Mouse (Mus musculus): Measurements from ENCODE around the gene Ppt1. TPM values are rescaled to one million over a fixed set of nuclear protein-coding genes. Genes with fewer than 3 reads are reported as not detected.
"Not testable (repeated sequence)": the region's sequence is repeated elsewhere in the genome, so short reads cannot be mapped to it uniquely, and the experiment has no call there.

Ppt1 gene
- 60.6 and 60.7 TPM in 2 replicates for polyA plus RNA-seq (2016; fragmentation: Nextera tagmentation; extraction: Ambion mirVana)

DNA sequence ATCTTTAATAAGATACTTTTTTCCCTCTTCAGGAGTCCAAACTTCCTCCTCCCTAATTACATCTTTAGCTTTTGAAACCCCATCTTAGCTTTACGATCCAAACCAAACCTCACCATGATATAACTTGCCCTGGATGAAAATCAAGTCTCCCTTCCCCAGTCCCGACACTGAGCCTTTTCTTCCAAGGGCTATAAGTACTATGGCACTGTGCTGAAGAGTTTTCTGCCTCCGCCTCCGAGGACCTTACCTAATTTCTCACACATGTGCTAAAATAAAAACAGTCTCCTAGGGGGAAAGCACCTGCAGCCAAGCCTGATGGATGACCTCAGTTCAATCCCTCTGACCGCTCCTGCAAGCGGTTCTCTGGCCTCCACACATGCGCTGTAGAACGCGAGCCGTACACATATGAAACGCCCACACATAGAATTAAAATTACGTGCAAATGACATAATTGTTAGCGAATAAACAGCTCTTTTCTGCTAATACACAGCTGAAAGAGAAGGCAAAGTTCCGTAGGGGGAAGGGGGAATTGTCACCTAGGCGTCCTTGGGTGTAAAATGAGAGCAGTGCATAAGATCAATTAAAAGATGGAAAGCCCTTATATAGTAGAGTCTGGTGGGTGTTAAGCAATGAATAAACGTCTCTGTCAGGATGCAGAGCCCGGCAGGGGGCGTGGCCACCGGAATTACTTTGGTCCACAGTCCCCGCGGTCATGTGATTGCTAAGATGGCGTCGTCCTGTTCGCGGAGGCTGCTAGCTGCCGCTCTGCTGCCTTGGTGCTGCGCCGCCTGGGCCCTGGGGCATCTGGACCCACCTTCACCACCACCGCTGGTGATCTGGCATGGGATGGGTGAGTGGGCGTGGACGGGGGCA is at the start of gene Ppt1:
Gene Ppt1 (plus strand): TSS at position 713 of the 873 bp plus-strand sequence.
- WGBS = 5% methylated on average over 31 of the region's 31 CpGs
- peak; percentile 88 for ATAC-seq (ENCODE audit: insufficient number of reproducible peaks, low FRiP score)

DNA sequence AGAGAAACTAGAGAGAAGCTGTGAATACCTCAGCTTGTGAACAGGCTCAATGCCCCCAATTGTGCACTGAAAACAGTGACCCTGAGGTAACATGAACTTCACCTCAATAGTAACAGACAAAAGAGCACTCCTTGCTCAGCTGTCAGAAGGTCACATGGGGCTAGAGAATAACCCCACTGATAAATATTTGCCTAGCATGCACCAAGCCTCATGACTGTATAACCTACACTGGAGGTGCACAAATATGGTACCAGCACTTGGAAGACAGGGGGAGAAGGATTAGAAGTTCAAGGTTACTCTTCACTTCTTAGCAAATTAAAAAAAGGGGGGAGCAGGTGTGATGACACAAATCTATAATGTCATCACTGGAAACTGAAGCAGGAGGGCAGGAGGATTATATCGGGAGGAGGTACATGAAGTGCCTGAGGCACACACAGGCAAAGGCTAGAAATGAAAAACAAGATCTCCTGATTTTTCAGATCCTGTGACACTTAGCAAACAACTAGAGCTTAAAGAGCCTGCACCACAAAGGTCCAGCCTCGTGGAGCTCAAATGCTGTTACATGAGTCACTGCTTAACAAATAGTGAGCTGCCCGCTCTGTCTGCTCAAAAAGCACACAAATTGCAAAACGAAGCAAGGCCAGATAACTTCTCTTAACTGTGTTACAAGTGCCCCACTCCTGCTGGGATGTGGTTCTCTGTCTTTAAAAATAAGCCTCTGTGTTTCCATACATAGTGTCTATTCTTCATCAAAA is 46.5 kb upstream of the Ppt1 start:
- ATAC-seq (ENCODE audit: insufficient number of reproducible peaks, low FRiP score) = no peak
- no peak overlapping the region for H3K9ac ChIP-seq
- H3K27me3 ChIP-seq (replicated peaks) = no peaks in the 10 kb centered on the region
- no peaks in the 10 kb centered on the region for H3K36me3 ChIP-seq
- no peak overlapping the region for H3K4me2 ChIP-seq
- no peak overlapping the region for H3K4me3 ChIP-seq
- H3K4me1 ChIP-seq (replicated peaks) = no peaks in the 10 kb centered on the region
- no peaks in the 10 kb centered on the region for H3K9me3 ChIP-seq (replicated peaks)
- H3K27ac ChIP-seq (ENCODE audit: poor library complexity, severe bottlenecking) = no peak overlapping the region
- WGBS = 68% methylated on average over 4 of the region's 4 CpGs

More for the DNA sequence above, at the start of gene Ppt1:
- Histone ChIP-seq H3K4me2 (peak within 1 kb of the TSS; percentile 78), H3K36me3 (no peaks in the 10 kb centered on the region), H3K27me3 (replicated peaks) (no peaks in the 10 kb centered on the region), H3K27ac (ENCODE audit: poor library complexity, severe bottlenecking) (peak within 1 kb of the TSS; percentile 56), H3K9ac (peak within 1 kb of the TSS; percentile 86), H3K4me1 (replicated peaks) (peaks cover 16% of the 10 kb centered on the region), H3K9me3 (replicated peaks) (no peaks in the 10 kb centered on the region), H3K4me3 (peak within 1 kb of the TSS; percentile 75)

DNA sequence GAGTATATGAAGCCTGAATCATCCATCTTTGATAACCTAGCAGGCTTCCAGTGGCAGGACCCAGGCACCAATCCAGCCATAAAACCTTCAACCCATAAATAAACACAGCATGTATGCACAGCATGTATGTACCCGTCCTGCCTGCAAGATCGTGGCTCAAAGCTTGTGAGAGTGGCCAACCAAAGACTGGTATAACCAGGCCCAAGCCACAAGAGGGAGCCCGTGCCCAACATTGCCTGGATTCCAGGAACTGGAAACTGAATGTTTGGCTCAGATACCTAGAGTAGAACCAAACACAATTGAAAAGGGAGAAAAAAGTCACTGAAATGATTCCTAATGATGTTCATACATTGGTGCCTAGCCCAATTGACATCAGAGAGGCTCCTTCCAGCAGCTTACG is 27.9 kb upstream of the Ppt1 start:
- Histone ChIP-seq H3K4me1 (replicated peaks) (no peaks in the 10 kb centered on the region), H3K36me3 (no peaks in the 10 kb centered on the region), H3K9me3 (replicated peaks) (no peaks in the 10 kb centered on the region), H3K9ac (peak overlapping the region; percentile 34; the same call in 1 of the 2 replicates), H3K27me3 (replicated peaks) (no peaks in the 10 kb centered on the region), H3K4me2 (no peak overlapping the region), H3K27ac (ENCODE audit: poor library complexity, severe bottlenecking) (no peak overlapping the region), H3K4me3 (no peak overlapping the region)
- no peak for ATAC-seq (ENCODE audit: insufficient number of reproducible peaks, low FRiP score)
- WGBS = 28% methylated on average over 4 of the region's 4 CpGs

DNA sequence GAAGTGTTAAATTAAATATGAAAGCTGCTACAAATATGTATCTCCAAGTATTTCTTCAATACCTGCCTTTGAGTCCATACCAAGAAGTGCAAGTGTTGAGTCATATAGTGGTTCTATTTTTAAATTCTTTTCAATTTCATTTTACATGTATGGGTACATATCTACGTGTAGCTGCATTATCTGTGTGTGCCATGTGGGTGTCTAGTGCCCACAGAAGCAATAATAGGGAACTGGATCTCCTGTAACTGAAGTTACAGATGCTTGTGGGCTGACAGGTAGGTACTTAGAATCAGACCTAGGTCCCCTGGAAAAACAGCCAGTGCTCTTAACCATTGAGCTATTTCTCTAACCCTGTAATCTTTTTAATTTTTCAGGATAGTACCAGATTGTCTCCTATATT is 24.9 kb upstream of the Ppt1 start:
- Histone ChIP-seq H3K4me3 (no peak overlapping the region), H3K9ac (no peak overlapping the region), H3K27me3 (replicated peaks) (no peaks in the 10 kb centered on the region), H3K27ac (ENCODE audit: poor library complexity, severe bottlenecking) (no peak overlapping the region), H3K9me3 (replicated peaks) (no peaks in the 10 kb centered on the region), H3K4me2 (no peak overlapping the region), H3K4me1 (replicated peaks) (no peaks in the 10 kb centered on the region), H3K36me3 (no peaks in the 10 kb centered on the region)
- 38% methylated on average over 1 of the region's 1 CpGs for WGBS
- ATAC-seq (ENCODE audit: insufficient number of reproducible peaks, low FRiP score) = no peak

DNA sequence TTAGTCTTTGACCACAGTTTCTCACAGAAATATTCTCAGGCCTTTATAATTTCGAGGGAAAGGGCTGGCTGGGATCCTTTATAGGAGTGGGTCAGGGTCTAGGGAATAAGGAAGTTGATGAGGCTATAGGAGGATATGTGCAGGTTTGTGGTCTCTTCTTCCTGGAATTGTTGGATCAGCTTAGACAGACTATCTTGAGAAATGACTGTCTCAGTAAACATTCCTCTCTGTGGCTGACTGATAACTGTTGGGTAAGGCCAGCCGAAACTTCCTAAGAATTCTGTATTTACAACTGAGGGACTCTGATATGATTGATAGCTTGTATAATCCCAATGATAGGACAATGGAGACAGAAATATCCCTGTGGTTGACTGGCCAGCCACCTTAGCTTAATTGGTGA is 24.2 kb upstream of the Ppt1 start:
- Histone ChIP-seq H3K9ac (no peak overlapping the region), H3K36me3 (no peaks in the 10 kb centered on the region), H3K4me3 (no peak overlapping the region), H3K4me2 (no peak overlapping the region), H3K27me3 (replicated peaks) (no peaks in the 10 kb centered on the region), H3K4me1 (replicated peaks) (no peaks in the 10 kb centered on the region), H3K9me3 (replicated peaks) (no peaks in the 10 kb centered on the region), H3K27ac (ENCODE audit: poor library complexity, severe bottlenecking) (no peak overlapping the region)
- WGBS = 47% methylated on average over 2 of the region's 2 CpGs
- ATAC-seq (ENCODE audit: insufficient number of reproducible peaks, low FRiP score) = no peak

DNA sequence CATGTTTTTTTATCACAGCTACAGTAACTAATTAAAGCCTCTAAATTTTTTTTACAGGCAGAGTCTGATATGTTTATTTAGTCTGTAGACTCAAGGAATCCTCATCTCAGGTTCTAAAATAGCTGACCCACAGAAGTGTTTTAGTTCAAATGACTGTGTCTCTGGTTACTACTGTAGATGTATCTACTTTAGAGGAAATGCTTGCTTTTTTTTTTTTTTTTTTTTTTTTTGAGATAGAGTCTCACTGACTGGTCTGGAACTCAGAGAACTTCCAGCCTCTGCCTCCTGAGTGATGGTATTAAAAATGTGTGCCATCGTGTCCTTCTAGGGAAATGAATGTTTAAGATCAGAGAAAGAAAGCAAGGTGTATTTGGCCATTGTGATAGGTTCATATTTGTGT is 19.8 kb upstream of the Ppt1 start:
- H3K4me3 ChIP-seq = no peak overlapping the region
- no peak overlapping the region for H3K9ac ChIP-seq
- H3K4me2 ChIP-seq = no peak overlapping the region
- 69% methylated on average over 1 of the region's 1 CpGs for WGBS
- ATAC-seq (ENCODE audit: insufficient number of reproducible peaks, low FRiP score) = no peak
- H3K27ac ChIP-seq (ENCODE audit: poor library complexity, severe bottlenecking) = no peak overlapping the region
- H3K9me3 ChIP-seq (replicated peaks) = no peaks in the 10 kb centered on the region
- H3K27me3 ChIP-seq (replicated peaks) = no peaks in the 10 kb centered on the region
- H3K36me3 ChIP-seq = no peaks in the 10 kb centered on the region
- H3K4me1 ChIP-seq (replicated peaks) = peaks cover 10% of the 10 kb centered on the region

DNA sequence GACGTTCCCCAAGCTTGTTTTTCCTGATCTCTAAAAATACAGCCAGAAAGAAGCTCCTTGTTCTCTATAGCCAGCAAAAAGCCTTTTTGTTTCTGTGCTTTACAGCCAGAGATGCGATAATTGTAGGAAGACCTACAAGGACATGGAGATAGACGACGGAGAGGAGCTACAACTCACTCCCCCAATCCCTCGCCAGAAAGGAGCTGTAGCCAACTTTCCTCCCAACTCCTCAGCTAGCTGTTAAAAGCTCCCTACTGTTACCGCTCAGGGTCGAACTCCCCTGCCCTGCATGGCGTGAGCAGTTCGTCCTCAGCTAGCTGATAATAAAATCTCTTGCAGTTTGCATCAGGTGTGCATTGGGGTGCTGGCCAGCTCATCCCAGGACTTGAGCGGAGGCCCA is 15.1 kb upstream of the Ppt1 start:
- H3K4me3 ChIP-seq; H3K9me3 ChIP-seq (replicated peaks); H3K27me3 ChIP-seq (replicated peaks); ATAC-seq (ENCODE audit: insufficient number of reproducible peaks, low FRiP score); H3K27ac ChIP-seq (ENCODE audit: poor library complexity, severe bottlenecking); H3K9ac ChIP-seq; H3K36me3 ChIP-seq; H3K4me2 ChIP-seq: not testable (repeated sequence)
- WGBS = 24% methylated on average over 10 of the region's 10 CpGs
- peaks cover 10% of the 10 kb centered on the region for H3K4me1 ChIP-seq (replicated peaks)

DNA sequence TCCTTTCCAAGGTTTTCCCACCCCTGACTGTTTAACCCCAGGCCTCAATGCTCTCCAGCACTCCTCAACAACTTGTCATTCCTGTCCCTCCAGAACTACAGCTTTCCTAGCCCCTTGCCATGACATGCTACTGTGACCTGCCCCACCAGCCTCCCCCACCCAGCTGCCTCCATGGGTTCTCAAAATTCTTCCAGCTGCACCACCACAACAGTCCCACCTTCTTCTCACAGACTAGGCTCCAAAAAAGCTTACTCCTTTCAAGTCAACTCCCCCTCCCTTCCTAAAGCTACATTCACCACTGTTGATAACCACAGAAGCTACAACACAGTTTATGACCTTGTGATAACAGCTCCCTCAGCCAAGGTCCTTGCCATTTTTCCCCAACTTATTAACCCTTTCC is 8.4 kb upstream of the Ppt1 start:
- Histone ChIP-seq H3K36me3 (no peaks in the 10 kb centered on the region), H3K4me3 (no peak overlapping the region), H3K9ac (no peak overlapping the region), H3K27me3 (replicated peaks) (no peaks in the 10 kb centered on the region), H3K4me2 (no peak overlapping the region; the same call in 1 of the 2 replicates), H3K9me3 (replicated peaks) (no peaks in the 10 kb centered on the region), H3K27ac (ENCODE audit: poor library complexity, severe bottlenecking) (peak overlapping the region; percentile 72), H3K4me1 (replicated peaks) (peaks cover 7% of the 10 kb centered on the region)
- ATAC-seq (ENCODE audit: insufficient number of reproducible peaks, low FRiP score) = 0 out of 2 replicates have a peak, but pooled peaks have one; percentile 57

DNA sequence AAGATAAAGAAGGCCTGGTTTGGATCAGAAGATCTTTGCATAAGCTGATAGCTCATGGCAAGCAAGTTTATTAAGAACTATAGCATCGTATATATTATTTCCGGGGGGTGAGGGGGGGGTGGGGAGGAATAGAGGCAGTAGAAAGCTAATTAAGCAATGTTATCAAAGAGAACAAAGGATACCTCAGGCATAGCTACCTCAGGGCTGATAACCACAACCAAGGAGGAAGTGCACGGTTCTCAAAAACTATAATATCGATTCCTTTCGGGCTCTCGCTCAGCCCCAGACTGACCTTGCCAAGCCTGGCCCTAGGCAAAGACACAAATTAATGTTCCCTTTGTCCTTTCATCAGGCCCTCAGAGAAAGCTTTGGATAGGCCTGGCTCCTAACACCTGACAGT is 6.7 kb upstream of the Ppt1 start:
- ATAC-seq (ENCODE audit: insufficient number of reproducible peaks, low FRiP score) = no peak
- Histone ChIP-seq H3K4me3 (no peak overlapping the region), H3K27me3 (replicated peaks) (no peaks in the 10 kb centered on the region), H3K4me2 (no peak overlapping the region), H3K4me1 (replicated peaks) (peaks cover 7% of the 10 kb centered on the region), H3K9ac (no peak overlapping the region), H3K36me3 (no peaks in the 10 kb centered on the region), H3K9me3 (replicated peaks) (no peaks in the 10 kb centered on the region), H3K27ac (ENCODE audit: poor library complexity, severe bottlenecking) (no peak overlapping the region)
- 85% methylated on average over 6 of the region's 6 CpGs for WGBS

DNA sequence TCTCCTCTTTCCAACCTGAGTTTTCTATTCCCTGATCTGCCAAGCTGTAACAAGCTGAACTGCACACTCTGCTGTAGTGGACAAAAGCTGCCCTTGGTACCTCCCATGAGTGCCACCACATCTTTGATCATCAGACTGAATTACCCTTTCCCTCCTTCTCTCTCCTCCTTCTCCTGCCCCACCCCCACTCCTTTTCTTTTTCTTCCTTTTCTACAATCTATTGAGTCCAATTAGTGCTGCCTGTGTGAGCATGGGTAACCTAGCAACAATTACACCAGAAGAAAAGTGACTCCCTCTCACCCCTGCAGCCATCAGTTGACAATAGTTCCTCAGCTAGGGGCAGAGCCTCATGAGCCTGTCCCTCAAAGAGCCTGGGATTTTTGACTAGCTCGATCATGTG is 4.2 kb upstream of the Ppt1 start:
- Histone ChIP-seq H3K4me3 (no peak overlapping the region), H3K9me3 (replicated peaks) (no peaks in the 10 kb centered on the region), H3K27ac (ENCODE audit: poor library complexity, severe bottlenecking) (no peak overlapping the region), H3K27me3 (replicated peaks) (no peaks in the 10 kb centered on the region), H3K36me3 (no peaks in the 10 kb centered on the region), H3K4me2 (no peak overlapping the region), H3K4me1 (replicated peaks) (peaks cover 14% of the 10 kb centered on the region), H3K9ac (no peak overlapping the region)
- 82% methylated on average over 1 of the region's 1 CpGs for WGBS
- no peak for ATAC-seq (ENCODE audit: insufficient number of reproducible peaks, low FRiP score)

DNA sequence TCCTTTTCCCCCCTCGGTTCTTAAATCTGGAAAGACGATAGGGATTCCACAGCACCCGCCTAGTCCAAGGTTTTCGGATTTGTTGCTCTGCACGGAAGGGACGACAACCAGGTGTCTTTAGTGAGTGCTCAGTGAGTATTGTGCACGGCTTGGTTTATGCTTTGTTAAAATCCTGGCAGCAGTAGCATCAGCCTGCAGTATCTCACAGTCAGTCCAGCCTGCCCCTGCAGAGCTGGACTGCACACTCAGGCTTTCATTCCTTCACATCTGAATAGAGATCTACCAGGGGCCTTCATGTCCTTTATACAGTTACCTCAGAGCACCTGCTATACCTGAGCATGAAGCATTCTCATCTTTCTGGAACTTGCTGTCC is 347 bp downstream of the Ppt1 start:
- H3K27me3 ChIP-seq (replicated peaks) = no peaks in the 10 kb centered on the region
- peak overlapping the region; percentile 86 for H3K9ac ChIP-seq
- H3K4me3 ChIP-seq = peak overlapping the region; percentile 75
- peaks cover 16% of the 10 kb centered on the region for H3K4me1 ChIP-seq (replicated peaks)
- peak; percentile 52; the same call in 1 of the 2 replicates for ATAC-seq (ENCODE audit: insufficient number of reproducible peaks, low FRiP score)
- H3K36me3 ChIP-seq = peaks cover 2% of the 10 kb centered on the region; the same call in 1 of the 2 replicates
- H3K4me2 ChIP-seq = peak overlapping the region; percentile 78
- peak overlapping the region; percentile 56; the same call in 1 of the 2 replicates for H3K27ac ChIP-seq (ENCODE audit: poor library complexity, severe bottlenecking)
- WGBS = under 1% methylated on average over 7 of the region's 7 CpGs
- no peaks in the 10 kb centered on the region for H3K9me3 ChIP-seq (replicated peaks)
